Mouse (Mus musculus): ENCODE measurements around the gene Ankrd11. TPM values are rescaled to one million over a fixed set of nuclear protein-coding genes. Genes with fewer than 3 reads are reported as not detected.

The Ankrd11 gene
- polyA plus RNA-seq, 1 experiment from 2014 or later = 46.5 TPM

GRCm38 (mm10) chr8:123066101-123066683 lies 24.1 kb upstream of the Ankrd11 start:
- Histone ChIP-seq H3K4me3 (ENCODE audit: low read depth, low read length) (peak overlapping the region; percentile 91), H3K27ac (ENCODE audit: low read length) (peak overlapping the region; percentile 89), H3K36me3 (ENCODE audit: insufficient read depth, low read length) (no peaks in the 10 kb centered on the region), H3K4me1 (ENCODE audit: insufficient read depth, low read depth, low read length) (peaks cover 7% of the 10 kb centered on the region; the same call in 1 of the 2 replicates), H3K27me3 (replicated peaks; ENCODE audit: insufficient read depth, low read length) (no peaks in the 10 kb centered on the region), H3K9ac (replicated peaks; ENCODE audit: low read depth) (peak overlapping the region; percentile 68), H3K4me2 (replicated peaks; ENCODE audit: low read depth, low read length) (peak overlapping the region; percentile 89), H3K9me3 (ENCODE audit: low read length) (no peaks in the 10 kb centered on the region)
- TF ChIP-seq EP300 (IDR thresholded peaks at IDR 0.05) (no peak), CTCF (IDR thresholded peaks at IDR 0.05) (peak; percentile 44)
- no peak for DNase-seq (ENCODE audit: low spot score)
- no peak for ATAC-seq
- 31% methylated on average over 7 of the region's 7 CpGs for WGBS

- Histone ChIP-seq H3K4me1 (ENCODE audit: insufficient read depth, low read depth, low read length) (peaks cover 7% of the 10 kb centered on the region; the same call in 1 of the 2 replicates), H3K27me3 (replicated peaks; ENCODE audit: insufficient read depth, low read length) (no peaks in the 10 kb centered on the region), H3K4me2 (replicated peaks; ENCODE audit: low read depth, low read length) (peak overlapping the region; percentile 89), H3K36me3 (ENCODE audit: insufficient read depth, low read length) (no peaks in the 10 kb centered on the region), H3K9ac (replicated peaks; ENCODE audit: low read depth) (peak overlapping the region; percentile 68), H3K4me3 (ENCODE audit: low read depth, low read length) (peak overlapping the region; percentile 91), H3K9me3 (ENCODE audit: low read length) (no peaks in the 10 kb centered on the region), H3K27ac (ENCODE audit: low read length) (peak overlapping the region; percentile 89)
- ATAC-seq (peak; percentile 99), DNase-seq (ENCODE audit: low spot score) (peak; percentile 98)
- WGBS = 1% methylated on average over 55 of the region's 84 CpGs
- TF ChIP-seq CTCF (IDR thresholded peaks at IDR 0.05) (peak; percentile 74), EP300 (IDR thresholded peaks at IDR 0.05) (no peak)
Measured at GRCm38 (mm10) chr8:123065214-123066100, 23.4 kb upstream of the Ankrd11 start.

- under 1% methylated on average over 14 of the region's 14 CpGs for WGBS
- Histone ChIP-seq H3K27ac (ENCODE audit: low read length) (peak overlapping the region; percentile 72), H3K36me3 (ENCODE audit: insufficient read depth, low read length) (no peaks in the 10 kb centered on the region), H3K4me2 (replicated peaks; ENCODE audit: low read depth, low read length) (peak overlapping the region; percentile 89), H3K9ac (replicated peaks; ENCODE audit: low read depth) (peak overlapping the region; percentile 68), H3K4me1 (ENCODE audit: insufficient read depth, low read depth, low read length) (peaks cover 7% of the 10 kb centered on the region; the same call in 1 of the 2 replicates), H3K9me3 (ENCODE audit: low read length) (no peaks in the 10 kb centered on the region), H3K27me3 (replicated peaks; ENCODE audit: insufficient read depth, low read length) (no peaks in the 10 kb centered on the region), H3K4me3 (ENCODE audit: low read depth, low read length) (peak overlapping the region; percentile 91)
- DNase-seq (ENCODE audit: low spot score) = peak; percentile 52
- peak; percentile 27 for ATAC-seq
- no peak for TF ChIP-seq CTCF (IDR thresholded peaks at IDR 0.05)
- TF ChIP-seq EP300 (IDR thresholded peaks at IDR 0.05) = peak; percentile 45; the same call in 1 of the 2 replicates
Measured at GRCm38 (mm10) chr8:123064809-123065213, 22.7 kb upstream of the Ankrd11 start.

- H3K36me3 ChIP-seq (ENCODE audit: insufficient read depth, low read length) = no peaks in the 10 kb centered on the region
- no peaks in the 10 kb centered on the region for H3K9me3 ChIP-seq (ENCODE audit: low read length)
- H3K4me3 ChIP-seq (ENCODE audit: low read depth, low read length) = no peak overlapping the region
- H3K9ac ChIP-seq (replicated peaks; ENCODE audit: low read depth) = no peak overlapping the region
- WGBS = 72% methylated on average over 4 of the region's 4 CpGs
- peaks cover 7% of the 10 kb centered on the region; the same call in 1 of the 2 replicates for H3K4me1 ChIP-seq (ENCODE audit: insufficient read depth, low read depth, low read length)
- peak overlapping the region; percentile 89; the same call in 1 of the 2 replicates for H3K4me2 ChIP-seq (replicated peaks; ENCODE audit: low read depth, low read length)
- ATAC-seq = no peak
- DNase-seq (ENCODE audit: low spot score) = no peak
- no peaks in the 10 kb centered on the region for H3K27me3 ChIP-seq (replicated peaks; ENCODE audit: insufficient read depth, low read length)
- TF ChIP-seq CTCF (IDR thresholded peaks at IDR 0.05) = no peak
- TF ChIP-seq EP300 (IDR thresholded peaks at IDR 0.05) = no peak
- no peak overlapping the region for H3K27ac ChIP-seq (ENCODE audit: low read length)
Measured at GRCm38 (mm10) chr8:123064072-123064471, 22.0 kb upstream of the Ankrd11 start.

GRCm38 (mm10) chr8:123062721-123063120 lies 20.6 kb upstream of the Ankrd11 start, which contains the start of gene Spg7:
Gene Spg7, plus strand, starts transcription at chr8:123062942.
- 65% methylated on average over 7 of the region's 7 CpGs for WGBS
- H3K4me3 ChIP-seq (ENCODE audit: low read depth, low read length) = no peak within 1 kb of the TSS
- H3K9ac ChIP-seq (replicated peaks; ENCODE audit: low read depth) = no peak within 1 kb of the TSS
- TF ChIP-seq CTCF (IDR thresholded peaks at IDR 0.05) (no peak), EP300 (IDR thresholded peaks at IDR 0.05) (no peak)
- H3K4me1 ChIP-seq (ENCODE audit: insufficient read depth, low read depth, low read length) = peaks cover 7% of the 10 kb centered on the region; the same call in 1 of the 2 replicates
- H3K36me3 ChIP-seq (ENCODE audit: insufficient read depth, low read length) = no peaks in the 10 kb centered on the region
- no peaks in the 10 kb centered on the region for H3K27me3 ChIP-seq (replicated peaks; ENCODE audit: insufficient read depth, low read length)
- ATAC-seq (no peak), DNase-seq (ENCODE audit: low spot score) (no peak)
- no peaks in the 10 kb centered on the region for H3K9me3 ChIP-seq (ENCODE audit: low read length)
- H3K27ac ChIP-seq (ENCODE audit: low read length) = no peak within 1 kb of the TSS
- no peak within 1 kb of the TSS for H3K4me2 ChIP-seq (replicated peaks; ENCODE audit: low read depth, low read length)

GRCm38 (mm10) chr8:123051458-123051857 lies 9.4 kb upstream of the Ankrd11 start:
- TF ChIP-seq EP300 (IDR thresholded peaks at IDR 0.05) (no peak), CTCF (IDR thresholded peaks at IDR 0.05) (no peak)
- no peaks in the 10 kb centered on the region for H3K36me3 ChIP-seq (ENCODE audit: insufficient read depth, low read length)
- H3K27ac ChIP-seq (ENCODE audit: low read length) = no peak overlapping the region
- H3K27me3 ChIP-seq (replicated peaks; ENCODE audit: insufficient read depth, low read length) = no peaks in the 10 kb centered on the region
- H3K9me3 ChIP-seq (ENCODE audit: low read length) = no peaks in the 10 kb centered on the region
- DNase-seq (ENCODE audit: low spot score) (no peak), ATAC-seq (no peak)
- H3K4me2 ChIP-seq (replicated peaks; ENCODE audit: low read depth, low read length) = no peak overlapping the region
- no peaks in the 10 kb centered on the region for H3K4me1 ChIP-seq (ENCODE audit: insufficient read depth, low read depth, low read length)
- H3K4me3 ChIP-seq (ENCODE audit: low read depth, low read length) = no peak overlapping the region
- no peak overlapping the region for H3K9ac ChIP-seq (replicated peaks; ENCODE audit: low read depth)
- 46% methylated on average over 5 of the region's 5 CpGs for WGBS
